In genomic region chr4:137866206-137866863, GRCm38 (mm10) we compare ENCODE assay signal across 8 mouse cellular contexts. TPM values are rescaled to one million over a fixed set of nuclear protein-coding genes. Genes with fewer than 3 reads are reported as not detected.
DNase-seq lines count a peak whose midpoint lies in the region; ATAC-seq and TF ChIP-seq lines count a peak whose summit lies in the region.

No protein-coding gene starts in this region.

- no peaks in the 10 kb centered on the region for H3K36me3 ChIP-seq in heart, embryonic 13.5 days
- H3K36me3 ChIP-seq in MEL (ENCODE audit: control insufficient read depth in 1 of 2, insufficient read depth in 2 of 2, low read length in 2 of 2), result peaks cover 0 to 4% of the 10 kb centered on the region in 2 experiments; a peak in 2 of 4 replicates
- no peaks in the 10 kb centered on the region for H3K36me3 ChIP-seq in forebrain, embryonic 14.5 days (ENCODE audit: control insufficient read depth, insufficient read depth, low read length)
- no peaks in the 10 kb centered on the region for H3K36me3 ChIP-seq in liver, adult 2 months (ENCODE audit: control insufficient read depth, insufficient read depth, low read length)
- no peaks in the 10 kb centered on the region for H3K36me3 ChIP-seq in neural tube, embryonic 13.5 days

- TF ChIP-seq POLR2A in MEL (IDR thresholded peaks at IDR 0.05; ENCODE audit: control insufficient read depth in 1 of 2, insufficient read depth in 1 of 2, low read depth in 1 of 2, low read length in 2 of 2, poor library complexity in 1 of 2), result no peak
- TF ChIP-seq POLR2A in liver, adult 2 months (IDR thresholded peaks at IDR 0.05; ENCODE audit: extremely low read depth, insufficient read depth, low read length), result no peak

- ATAC-seq in heart, embryonic 13.5 days (ENCODE audit: extremely low read depth, insufficient number of reproducible peaks, low FRiP score, low TSS enrichment), result no peak
- no peak for ATAC-seq in forebrain, embryonic 14.5 days
- ATAC-seq in neural tube, embryonic 13.5 days (ENCODE audit: low read depth), result no peak
- ATAC-seq in erythroid progenitor cell, adult 5-6 weeks (replicated peaks; ENCODE audit: low FRiP score, poor library complexity, severe bottlenecking), result no peak

- TF ChIP-seq EP300 in MEL (IDR thresholded peaks at IDR 0.05; ENCODE audit: low read depth in 1 of 2, low read length in 2 of 2), result 0 out of 4 replicates have a peak, but pooled peaks of 1 of the 2 experiments have one; percentile 13

- no peak overlapping the region for H3K4me3 ChIP-seq in heart, embryonic 13.5 days
- H3K4me3 ChIP-seq in MEL (ENCODE audit: control insufficient read depth in 1 of 2, insufficient read depth in 1 of 2, low read depth in 2 of 2, low read length in 2 of 2), result no peak overlapping the region
- no peak overlapping the region for H3K4me3 ChIP-seq in forebrain, embryonic 14.5 days (ENCODE audit: low read depth, low read length)
- peak overlapping the region; percentile 0; the same call in 1 of the 2 replicates for H3K4me3 ChIP-seq in liver, adult 2 months (ENCODE audit: insufficient read depth, low read depth, low read length)
- no peak overlapping the region for H3K4me3 ChIP-seq in neural tube, embryonic 13.5 days

- H3K9me3 ChIP-seq in heart, embryonic 13.5 days, result no peaks in the 10 kb centered on the region
- no peaks in the 10 kb centered on the region for H3K9me3 ChIP-seq in MEL (replicated peaks; ENCODE audit: insufficient read depth, low read length)
- H3K9me3 ChIP-seq in forebrain, embryonic 14.5 days (replicated peaks; ENCODE audit: control insufficient read depth, low read length), result no peaks in the 10 kb centered on the region
- H3K9me3 ChIP-seq in neural tube, embryonic 13.5 days, result no peaks in the 10 kb centered on the region

- peak overlapping the region; percentile 96 for H3K4me2 ChIP-seq in heart, embryonic 13.5 days
- 0 out of 2 replicates have a peak overlapping the region, but pooled peaks have one; percentile 16 for H3K4me2 ChIP-seq in forebrain, embryonic 14.5 days (ENCODE audit: low read length)
- H3K4me2 ChIP-seq in neural tube, embryonic 13.5 days, result 0 out of 2 replicates have a peak overlapping the region, but pooled peaks have one; percentile 9

- TF ChIP-seq RAD21 in MEL (IDR thresholded peaks at IDR 0.05; ENCODE audit: low read depth, low read length), result no peak

- H3K27ac ChIP-seq in heart, embryonic 13.5 days (replicated peaks), result no peak overlapping the region
- H3K27ac ChIP-seq in MEL (ENCODE audit: control insufficient read depth, low read depth, low read length), result no peak overlapping the region
- H3K27ac ChIP-seq in forebrain, embryonic 14.5 days (ENCODE audit: low read depth, low read length), result no peak overlapping the region
- H3K27ac ChIP-seq in liver, adult 2 months (replicated peaks; ENCODE audit: insufficient read depth, low read depth, low read length), result peak overlapping the region; percentile 74
- peak overlapping the region; percentile 74; the same call in 1 of the 2 replicates for H3K27ac ChIP-seq in neural tube, embryonic 13.5 days (replicated peaks)

- H3K9ac ChIP-seq in heart, embryonic 13.5 days, result no peak overlapping the region
- no peak overlapping the region for H3K9ac ChIP-seq in MEL (ENCODE audit: control insufficient read depth, low read depth, low read length, poor library complexity, severe bottlenecking)
- 0 out of 2 replicates have a peak overlapping the region, but pooled peaks have one; percentile 3 for H3K9ac ChIP-seq in forebrain, embryonic 14.5 days (ENCODE audit: low read length)
- peak overlapping the region; percentile 7; the same call in 1 of the 2 replicates for H3K9ac ChIP-seq in liver, adult 2 months (ENCODE audit: low read depth, low read length)
- no peak overlapping the region for H3K9ac ChIP-seq in neural tube, embryonic 13.5 days

- H3K79me2 ChIP-seq in MEL (ENCODE audit: control insufficient read depth, insufficient read depth, low read length, poor library complexity), result no peaks in the 10 kb centered on the region; the same call in 1 of the 2 replicates
- H3K79me2 ChIP-seq in liver, adult 2 months (ENCODE audit: control insufficient read depth, insufficient read depth, low read length), result peaks cover 54% of the 10 kb centered on the region

- intact Hi-C loops in heart, postnatal 25 days (cut with DNase I), result no loop called here

- no peak for TF ChIP-seq CTCF in MEL (IDR thresholded peaks at IDR 0.05 in 2 of 3, conservative IDR thresholded peaks at IDR 0.05 in 1 of 3; ENCODE audit: control insufficient read depth in 1 of 3, insufficient read depth in 1 of 3, low read depth in 2 of 3, low read length in 3 of 3, poor library complexity in 1 of 3, severe bottlenecking in 1 of 3)
- TF ChIP-seq CTCF in liver, adult 2 months (IDR thresholded peaks at IDR 0.05; ENCODE audit: low read depth, low read length), result no peak

- no peak for DNase-seq in heart, postnatal 25 days (ENCODE audit: low spot score)
- DNase-seq in MEL (ENCODE audit: low read depth, low spot score) (no peak), adipocyte (ENCODE audit: low spot score) (no peak)
- DNase-seq in forebrain, embryonic 14.5 days (ENCODE audit: low spot score), result peak; percentile 53
- peak; percentile 94 for DNase-seq in liver, adult 2 months (ENCODE audit: extremely low read depth, low read depth, low spot score)

- no peaks in the 10 kb centered on the region; the same call in 1 of the 2 replicates for H3K27me3 ChIP-seq in heart, embryonic 13.5 days (replicated peaks)
- no peaks in the 10 kb centered on the region for H3K27me3 ChIP-seq in MEL (ENCODE audit: control insufficient read depth in 1 of 2, insufficient read depth in 2 of 2, low read length in 2 of 2)
- H3K27me3 ChIP-seq in forebrain, embryonic 14.5 days (replicated peaks; ENCODE audit: control insufficient read depth, insufficient read depth, low read length), result no peaks in the 10 kb centered on the region
- no peaks in the 10 kb centered on the region for H3K27me3 ChIP-seq in liver, adult 2 months (ENCODE audit: control insufficient read depth, insufficient read depth, low read length)
- H3K27me3 ChIP-seq in neural tube, embryonic 13.5 days, result no peaks in the 10 kb centered on the region

- WGBS in heart, embryonic 13.5 days, result 44% methylated on average over 19 of the region's 19 CpGs
- WGBS in forebrain, embryonic 14.5 days, result 38% methylated on average over 19 of the region's 19 CpGs
- 13% methylated on average over 19 of the region's 19 CpGs for whole genome bisulfite sequencing in liver, adult 2 months
- WGBS in neural tube, embryonic 13.5 days, result 49% methylated on average over 19 of the region's 19 CpGs

- H3K4me1 ChIP-seq in heart, embryonic 13.5 days, result peaks cover 92% of the 10 kb centered on the region
- peaks cover 0 to 18% of the 10 kb centered on the region in 2 experiments; a peak in 3 of 4 replicates for H3K4me1 ChIP-seq in MEL (ENCODE audit: control insufficient read depth in 1 of 2, insufficient read depth in 2 of 2, low read length in 2 of 2)
- H3K4me1 ChIP-seq in forebrain, embryonic 14.5 days (ENCODE audit: control insufficient read depth, insufficient read depth, low read length), result peaks cover 37% of the 10 kb centered on the region
- peaks cover 52% of the 10 kb centered on the region for H3K4me1 ChIP-seq in liver, adult 2 months (ENCODE audit: control insufficient read depth, insufficient read depth, low read length)
- H3K4me1 ChIP-seq in neural tube, embryonic 13.5 days (replicated peaks), result peaks cover 75% of the 10 kb centered on the region

TF ChIP-seq in MEL, 35 proteins besides CTCF, POLR2A, EP300 and RAD21:
- TF ChIP-seq UBTF (IDR thresholded peaks at IDR 0.05; ENCODE audit: borderline replicate concordance, insufficient read depth, low read depth, low read length) (no peak), TAL1 (IDR thresholded peaks at IDR 0.05; ENCODE audit: low read length) (no peak), TCF12 (IDR thresholded peaks at IDR 0.05; ENCODE audit: low read depth, low read length) (no peak), RCOR1 (IDR thresholded peaks at IDR 0.05; ENCODE audit: low read depth, low read length) (peak; percentile 68), SMC3 (IDR thresholded peaks at IDR 0.05; ENCODE audit: low read depth, low read length) (no peak)

RNA-seq across cellular contexts. Expression of gene Ece1, which starts 4.3 kb away (rescaled TPM):
- 77.4 and 78.9 TPM in 2 replicates for polyA plus RNA-seq in heart, embryonic 13.5 days (2015; fragmentation: Nextera tagmentation; extraction: Ambion mirVana)
- 100 to 1,000 TPM in 1 of 2 experiments, 10 to 100 TPM in 1; 91.2 to 111 TPM for total RNA-seq in heart, postnatal 25 days (2021)
- total RNA-seq in MEL (2012; rRNA removed), result 20.5 and 43.8 TPM in 2 replicates
- 10 to 100 TPM in 1 of 2 experiments, not detected in 1; 25.3 TPM for polyA plus RNA-seq in MEL (2012; ENCODE audit: insufficient read depth in 1 of 2, insufficient read length in 2 of 2, low read depth in 1 of 2, low replicate concordance in 2 of 2, missing spikeins in 1 of 2)
- 9.1 and 12.0 TPM in 2 replicates for polyA plus RNA-seq in forebrain, embryonic 14.5 days (2014; fragmentation: Nextera tagmentation; extraction: Ambion mirVana)
- total RNA-seq in liver, adult 2 months (2014; rRNA removed), result 430 and 630 TPM in 2 replicates
- 55.2 and 213 TPM in 2 replicates for polyA plus RNA-seq in liver, adult 2 months (2012; rRNA removed)
- 27.5 and 32.6 TPM in 2 replicates for polyA plus RNA-seq in neural tube, embryonic 13.5 days (2015; fragmentation: Nextera tagmentation; extraction: Ambion mirVana)
- total RNA-seq in erythroid progenitor cell, adult 5-6 weeks (2015; ENCODE audit: low replicate concordance), result 1.7 and 2.5 TPM in 2 replicates
- 0.51 and 0.83 TPM in 2 replicates for total RNA-seq in erythroid progenitor cell, adult 5-6 weeks (2017; ENCODE audit: low replicate concordance)

Comparison
In these comparisons a context has a peak if more than half of its experiments do, and no peak if none do; other contexts are left out.
1. H3K27ac ChIP-seq: peak in liver, adult 2 months (single experiment) and neural tube, embryonic 13.5 days (single experiment); none in heart, embryonic 13.5 days (single experiment), MEL (single experiment) and forebrain, embryonic 14.5 days (single experiment).
2. H3K4me2 ChIP-seq: peak in every context shown above with its lines; median percentile 96 in heart, embryonic 13.5 days; 16 in forebrain, embryonic 14.5 days; 9 in neural tube, embryonic 13.5 days.
3. H3K9ac ChIP-seq: peak in forebrain, embryonic 14.5 days (single experiment) and liver, adult 2 months (single experiment); none in heart, embryonic 13.5 days (single experiment), MEL (single experiment) and neural tube, embryonic 13.5 days (single experiment).
4. DNase-seq: peak in forebrain, embryonic 14.5 days (single experiment) and liver, adult 2 months (single experiment); none in heart, postnatal 25 days (single experiment), MEL (single experiment) and adipocyte (single experiment).